Mouse (Mus musculus): ENCODE data around the gene Gm12166.

DNA sequence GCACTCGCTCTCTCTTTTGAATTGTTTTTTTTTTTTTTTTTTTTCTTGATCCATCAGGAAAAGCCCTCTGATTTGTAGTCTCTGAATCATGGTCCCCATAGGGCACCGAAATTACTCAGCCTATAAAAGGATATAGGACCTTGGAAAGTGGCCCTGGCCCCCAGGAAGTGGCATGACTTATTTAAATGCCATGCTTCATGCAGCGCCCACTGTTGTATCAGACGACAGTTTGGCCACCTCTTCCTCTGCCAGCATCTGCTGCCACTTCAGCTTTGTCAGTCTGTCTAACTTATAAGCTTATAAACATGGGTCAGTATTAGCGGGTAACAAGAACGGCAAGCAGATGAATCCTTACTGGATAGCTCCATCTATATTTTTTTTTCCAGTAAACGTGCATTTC is 19.2 kb downstream of the Gm12166 start:
- TF ChIP-seq CTCF (IDR thresholded peaks at IDR 0.05), result no peak
- TF ChIP-seq POLR2A (IDR thresholded peaks at IDR 0.05; ENCODE audit: insufficient read depth, low read depth, low read length), result no peak
- no peak for TF ChIP-seq EP300 (IDR thresholded peaks at IDR 0.05; ENCODE audit: insufficient read depth, low read depth, low read length)

Data from heart, adult 2 months (tissue).